ENCODE assay signal across 8 mouse cellular contexts in genomic region chr1:64040831-64041383, GRCm38 (mm10).
DNase-seq lines count a peak whose midpoint lies in the region; ATAC-seq and TF ChIP-seq lines count a peak whose summit lies in the region.

No protein-coding gene starts in this region.

- H3K4me1 ChIP-seq in midbrain, embryonic 10.5 days, result peaks cover 56% of the 10 kb centered on the region
- peaks cover 13% of the 10 kb centered on the region for H3K4me1 ChIP-seq in midbrain, embryonic 11.5 days (ENCODE audit: control insufficient read depth, insufficient read depth, low read length)
- H3K4me1 ChIP-seq in heart, embryonic 14.5 days (ENCODE audit: control insufficient read depth in 2 of 2, insufficient read depth in 2 of 2, low read length in 2 of 2), result peaks cover 25 to 58% of the 10 kb centered on the region in 2 experiments
- H3K4me1 ChIP-seq in limb, embryonic 14.5 days (ENCODE audit: control insufficient read depth, insufficient read depth, low read length), result no peaks in the 10 kb centered on the region
- no peaks in the 10 kb centered on the region for H3K4me1 ChIP-seq in stomach, embryonic 15.5 days
- H3K4me1 ChIP-seq in midbrain, postnatal 0 days (ENCODE audit: insufficient read depth, low read length), result 0 out of 2 replicates have a peak, but pooled peaks cover 3% of the 10 kb centered on the region

- H3K4me3 ChIP-seq in midbrain, embryonic 10.5 days, result no peak overlapping the region
- H3K4me3 ChIP-seq in midbrain, embryonic 11.5 days (ENCODE audit: low read depth, low read length), result no peak overlapping the region
- no peak overlapping the region for H3K4me3 ChIP-seq in heart, embryonic 14.5 days (ENCODE audit: control insufficient read depth in 1 of 2, insufficient read depth in 1 of 2, low read depth in 1 of 2, low read length in 2 of 2)
- H3K4me3 ChIP-seq in limb, embryonic 14.5 days (replicated peaks; ENCODE audit: low read length), result no peak overlapping the region
- H3K4me3 ChIP-seq in stomach, embryonic 15.5 days (replicated peaks), result no peak overlapping the region
- H3K4me3 ChIP-seq in midbrain, postnatal 0 days (ENCODE audit: low read depth, low read length), result no peak overlapping the region

- H3K27me3 ChIP-seq in midbrain, embryonic 10.5 days (ENCODE audit: low read depth, poor library complexity, severe bottlenecking), result no peaks in the 10 kb centered on the region
- H3K27me3 ChIP-seq in midbrain, embryonic 11.5 days (ENCODE audit: control insufficient read depth, insufficient read depth, low read length), result no peaks in the 10 kb centered on the region
- H3K27me3 ChIP-seq in heart, embryonic 14.5 days (ENCODE audit: control insufficient read depth, insufficient read depth, low read length), result no peaks in the 10 kb centered on the region
- no peaks in the 10 kb centered on the region for H3K27me3 ChIP-seq in limb, embryonic 14.5 days (ENCODE audit: control insufficient read depth, insufficient read depth, low read length)
- H3K27me3 ChIP-seq in stomach, embryonic 15.5 days (replicated peaks), result no peaks in the 10 kb centered on the region
- no peaks in the 10 kb centered on the region for H3K27me3 ChIP-seq in midbrain, postnatal 0 days (ENCODE audit: insufficient read depth, low read length)

- 63% methylated on average over 5 of the region's 5 CpGs for WGBS in midbrain, embryonic 10.5 days
- WGBS in midbrain, embryonic 11.5 days, result 61% methylated on average over 5 of the region's 5 CpGs
- 30% methylated on average over 5 of the region's 5 CpGs for WGBS in heart, embryonic 14.5 days
- 69% methylated on average over 5 of the region's 5 CpGs for WGBS in limb, embryonic 14.5 days
- WGBS in stomach, embryonic 15.5 days, result 58% methylated on average over 5 of the region's 5 CpGs
- 47% methylated on average over 5 of the region's 5 CpGs for WGBS in midbrain, postnatal 0 days

- no peak overlapping the region for H3K4me2 ChIP-seq in midbrain, embryonic 11.5 days
- H3K4me2 ChIP-seq in heart, embryonic 14.5 days (ENCODE audit: low read length), result peak overlapping the region; percentile 43; the same call in 1 of the 2 replicates
- no peak overlapping the region for H3K4me2 ChIP-seq in limb, embryonic 14.5 days (replicated peaks; ENCODE audit: low read depth, low read length, severe bottlenecking)
- no peak overlapping the region for H3K4me2 ChIP-seq in stomach, embryonic 15.5 days
- H3K4me2 ChIP-seq in midbrain, postnatal 0 days (ENCODE audit: low read depth, low read length, poor library complexity, severe bottlenecking), result no peak overlapping the region

- no peak for TF ChIP-seq POLR2A in limb, embryonic 14.5 days (IDR thresholded peaks at IDR 0.05; ENCODE audit: borderline replicate concordance, extremely low read depth, insufficient read depth, insufficient read length)

- H3K27ac ChIP-seq in midbrain, embryonic 10.5 days (replicated peaks), result peak overlapping the region; percentile 52; the same call in 1 of the 2 replicates
- no peak overlapping the region for H3K27ac ChIP-seq in midbrain, embryonic 11.5 days (ENCODE audit: low read depth, low read length)
- H3K27ac ChIP-seq in heart, embryonic 14.5 days (replicated peaks in 1 of 2; ENCODE audit: control insufficient read depth in 1 of 2, insufficient read depth in 1 of 2, low read depth in 2 of 2, low read length in 2 of 2), result peak overlapping the region; percentile 83 to 87
- no peak overlapping the region for H3K27ac ChIP-seq in limb, embryonic 14.5 days (replicated peaks; ENCODE audit: low read depth, low read length)
- H3K27ac ChIP-seq in stomach, embryonic 15.5 days, result 0 out of 2 replicates have a peak overlapping the region, but pooled peaks have one; percentile 2
- no peak overlapping the region for H3K27ac ChIP-seq in midbrain, postnatal 0 days (ENCODE audit: low read depth, low read length)

- DNase-seq in midbrain, embryonic 10.5 days (ENCODE audit: low spot score), result no peak
- DNase-seq in midbrain, embryonic 11.5 days (ENCODE audit: low spot score, missing footprints), result no peak
- peak; percentile 39 for DNase-seq in limb, embryonic 14.5 days (ENCODE audit: low spot score)
- DNase-seq in midbrain, postnatal 0 days (ENCODE audit: low spot score), result no peak
- DNase-seq in layer of hippocampus, postnatal 14 days (ENCODE audit: low spot score in 2 of 2), result no peak
- no peak for DNase-seq in cerebellum, postnatal 25 days

- no peaks in the 10 kb centered on the region for H3K9me3 ChIP-seq in midbrain, embryonic 10.5 days (replicated peaks)
- no peaks in the 10 kb centered on the region for H3K9me3 ChIP-seq in midbrain, embryonic 11.5 days (ENCODE audit: control insufficient read depth, low read length)
- no peaks in the 10 kb centered on the region for H3K9me3 ChIP-seq in heart, embryonic 14.5 days (ENCODE audit: control insufficient read depth, low read length)
- H3K9me3 ChIP-seq in limb, embryonic 14.5 days (ENCODE audit: control insufficient read depth, low read length), result no peaks in the 10 kb centered on the region
- H3K9me3 ChIP-seq in stomach, embryonic 15.5 days, result no peaks in the 10 kb centered on the region
- no peaks in the 10 kb centered on the region for H3K9me3 ChIP-seq in midbrain, postnatal 0 days (ENCODE audit: low read length)

- H3K36me3 ChIP-seq in midbrain, embryonic 10.5 days, result peaks cover 13% of the 10 kb centered on the region; the same call in 1 of the 2 replicates
- H3K36me3 ChIP-seq in midbrain, embryonic 11.5 days (ENCODE audit: control insufficient read depth, insufficient read depth, low read length), result no peaks in the 10 kb centered on the region
- H3K36me3 ChIP-seq in heart, embryonic 14.5 days (ENCODE audit: control insufficient read depth, insufficient read depth, low read length), result peaks cover 8% of the 10 kb centered on the region; the same call in 1 of the 2 replicates
- H3K36me3 ChIP-seq in limb, embryonic 14.5 days (ENCODE audit: control insufficient read depth, insufficient read depth, low read length), result peaks cover 8% of the 10 kb centered on the region
- no peaks in the 10 kb centered on the region for H3K36me3 ChIP-seq in stomach, embryonic 15.5 days
- peaks cover 12% of the 10 kb centered on the region; the same call in 1 of the 2 replicates for H3K36me3 ChIP-seq in midbrain, postnatal 0 days (ENCODE audit: insufficient read depth, low read length)

- no peak for TF ChIP-seq CTCF in midbrain, postnatal 0 days (IDR thresholded peaks at IDR 0.05)

- no peak overlapping the region for H3K9ac ChIP-seq in midbrain, embryonic 11.5 days (ENCODE audit: low read length)
- H3K9ac ChIP-seq in heart, embryonic 14.5 days (ENCODE audit: low read length), result no peak overlapping the region
- H3K9ac ChIP-seq in limb, embryonic 14.5 days (ENCODE audit: low read depth, low read length, severe bottlenecking), result no peak overlapping the region
- H3K9ac ChIP-seq in stomach, embryonic 15.5 days, result no peak overlapping the region
- H3K9ac ChIP-seq in midbrain, postnatal 0 days (replicated peaks; ENCODE audit: low read length, poor library complexity, severe bottlenecking), result no peak overlapping the region

- ATAC-seq in midbrain, embryonic 11.5 days (ENCODE audit: low FRiP score), result no peak
- peak; percentile 54 for ATAC-seq in heart, embryonic 14.5 days (ENCODE audit: insufficient number of reproducible peaks, insufficient read depth, low FRiP score, low read depth)
- ATAC-seq in limb, embryonic 14.5 days (ENCODE audit: low FRiP score, low read depth), result no peak
- no peak for ATAC-seq in stomach, embryonic 15.5 days (ENCODE audit: insufficient read depth, low FRiP score, low read depth)
- no peak for ATAC-seq in midbrain, postnatal 0 days (ENCODE audit: low FRiP score)

Comparison
In these comparisons a context has a peak if more than half of its experiments do, and no peak if none do; other contexts are left out.
1. H3K27ac ChIP-seq: peak in midbrain, embryonic 10.5 days (single experiment), heart, embryonic 14.5 days (2 of 2) and stomach, embryonic 15.5 days (single experiment); none in midbrain, embryonic 11.5 days (single experiment), limb, embryonic 14.5 days (single experiment) and midbrain, postnatal 0 days (single experiment).